Mouse (Mus musculus) kidney, embryonic 15.5 days (tissue): ENCODE measurements at regions not wholly inside any gene's neighbourhood (a gene's known extent, or its start where the extent isn't known, plus 50 kb on each side); places are given as distances from the start of the nearest gene placed in this dataset.
"Not testable (repeated sequence)": the region's sequence is repeated elsewhere in the genome, so short reads cannot be mapped to it uniquely, and the experiment has no call there.

Experiments used
- ATAC-seq: fragments of 200-750 bp; cut with Nextera tagmentation; replicated peaks from 2 replicates; pipeline ENCODE4 v1.8.0; 2017; ENCODE audit warnings: moderate TSS enrichment; ENCODE audit not compliant: low FRiP score
- H3K27ac ChIP-seq: fragments of 300-500 bp; sonication (generic); 2 replicates; pipeline ENCODE4 v1.5.1; 2015; ENCODE audit warnings: mild to moderate bottlenecking, inconsistent platforms
- H3K27me3 ChIP-seq: fragments of 300-500 bp; sonication (generic); 2 replicates; pipeline ENCODE4 v1.6.1; 2015; ENCODE audit warnings: inconsistent platforms
- H3K36me3 ChIP-seq: fragments of 300-500 bp; sonication (generic); 2 replicates; pipeline ENCODE4 v1.6.1; 2015; ENCODE audit warnings: inconsistent platforms
- H3K4me1 ChIP-seq: fragments of 300-500 bp; sonication (generic); 2 replicates; pipeline ENCODE4 v1.6.1; 2015; ENCODE audit warnings: inconsistent platforms
- H3K4me2 ChIP-seq: fragments of 300-500 bp; sonication (generic); 2 replicates; pipeline ENCODE4 v1.6.1; 2015; ENCODE audit warnings: moderate library complexity, mild to moderate bottlenecking, inconsistent platforms
- H3K4me3 ChIP-seq: fragments of 300-500 bp; sonication (generic); replicated peaks from 2 replicates; pipeline ENCODE4 v1.5.1; 2015; ENCODE audit warnings: mild to moderate bottlenecking, inconsistent platforms
- H3K9ac ChIP-seq: fragments of 300-500 bp; sonication (generic); 2 replicates; pipeline ENCODE4 v1.6.1; 2015; ENCODE audit warnings: mild to moderate bottlenecking, inconsistent platforms
- H3K9me3 ChIP-seq: fragments of 300-500 bp; sonication (generic); replicated peaks from 2 replicates; pipeline ENCODE4 v1.6.1; 2016; ENCODE audit warnings: inconsistent platforms
- WGBS: fragments of 180-500 bp; shearing (Covaris S2); methylation state at CpG from one replicate; pipeline ENCODE4 v1.1.7; 2015; ENCODE audit warnings: mixed read lengths; 5-methylcytosine and 5-hydroxymethylcytosine counted together

- H3K9me3 ChIP-seq, result no peaks in the 10 kb centered on the region
- 88% methylated on average over 22 of the region's 22 CpGs for WGBS
- no peak overlapping the region for H3K4me2 ChIP-seq
- no peak overlapping the region for H3K4me3 ChIP-seq
- H3K27ac ChIP-seq, result no peak overlapping the region
- no peaks in the 10 kb centered on the region for H3K4me1 ChIP-seq
- H3K9ac ChIP-seq, result no peak overlapping the region
- H3K36me3 ChIP-seq, result no peaks in the 10 kb centered on the region
- ATAC-seq, result no peak
- H3K27me3 ChIP-seq, result no peaks in the 10 kb centered on the region
Measured at GRCm38 (mm10) chr8:17948053-17948834, 1029.8 kb downstream of the Defb40 start.

DNA sequence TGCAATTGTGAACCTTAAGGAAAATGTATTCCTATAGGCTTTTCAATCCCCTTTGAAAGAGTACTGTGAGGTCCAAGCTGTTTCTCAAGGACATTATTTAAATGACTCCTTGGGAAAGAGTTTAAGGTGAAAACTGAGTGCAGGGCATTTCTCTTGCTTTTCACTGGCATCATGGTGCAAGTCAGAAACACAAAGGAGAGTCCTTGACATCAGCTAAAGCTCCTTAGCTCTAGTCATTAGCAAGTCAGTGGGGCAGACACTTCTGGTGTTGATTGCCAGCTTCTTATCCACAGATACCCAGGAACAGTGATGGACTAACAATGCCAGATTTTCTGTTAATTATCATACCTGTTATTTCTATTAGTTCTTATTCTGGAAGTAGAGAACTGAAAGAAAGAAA, 1043.4 kb downstream of the Defb40 start:
- Histone ChIP-seq H3K4me2 (no peak overlapping the region), H3K4me3 (no peak overlapping the region), H3K27me3 (no peaks in the 10 kb centered on the region), H3K9ac (no peak overlapping the region), H3K4me1 (no peaks in the 10 kb centered on the region), H3K27ac (no peak overlapping the region), H3K9me3 (no peaks in the 10 kb centered on the region), H3K36me3 (no peaks in the 10 kb centered on the region)
- ATAC-seq, result no peak

DNA sequence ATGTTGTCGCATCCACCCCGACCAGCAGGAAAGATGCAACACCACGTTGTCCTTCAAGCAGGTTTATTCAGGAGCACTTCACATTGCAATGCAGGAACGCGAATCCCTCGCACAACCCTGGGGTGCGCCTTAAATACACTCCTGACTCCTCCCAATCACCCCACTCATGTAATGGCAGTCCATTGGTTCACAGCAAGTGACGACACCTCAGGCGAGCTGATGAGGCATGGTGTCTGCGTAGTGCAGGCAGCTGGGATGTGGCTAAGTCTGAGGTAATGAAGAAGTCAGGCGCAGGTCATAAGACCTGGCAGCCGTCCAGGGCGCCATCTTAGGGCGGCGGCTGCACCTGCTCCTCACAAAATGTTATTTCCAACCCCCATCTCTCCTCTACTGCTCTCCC, 1068.7 kb downstream of the Defb40 start:
- H3K4me1 ChIP-seq, result no peaks in the 10 kb centered on the region
- 91% methylated on average over 15 of the region's 15 CpGs for WGBS
- no peak overlapping the region for H3K9ac ChIP-seq
- no peaks in the 10 kb centered on the region for H3K9me3 ChIP-seq
- H3K36me3 ChIP-seq, result no peaks in the 10 kb centered on the region
- H3K4me2 ChIP-seq, result no peak overlapping the region
- no peak overlapping the region for H3K4me3 ChIP-seq
- H3K27me3 ChIP-seq, result no peaks in the 10 kb centered on the region
- ATAC-seq, result no peak
- no peak overlapping the region for H3K27ac ChIP-seq

GRCm38 (mm10) chr8:17888598-17888997, 1089.5 kb downstream of the Defb40 start:
- H3K27me3 ChIP-seq, H3K27ac ChIP-seq, H3K9me3 ChIP-seq, ATAC-seq, H3K36me3 ChIP-seq, H3K4me2 ChIP-seq, H3K4me1 ChIP-seq, H3K9ac ChIP-seq, H3K4me3 ChIP-seq: not testable (repeated sequence)
- 58% methylated on average over 5 of the region's 5 CpGs for WGBS

- no peaks in the 10 kb centered on the region for H3K9me3 ChIP-seq
- H3K4me2 ChIP-seq, result no peak overlapping the region
- no peak overlapping the region for H3K4me3 ChIP-seq
- H3K27ac ChIP-seq, result no peak overlapping the region
- no peaks in the 10 kb centered on the region for H3K4me1 ChIP-seq
- H3K36me3 ChIP-seq, result no peaks in the 10 kb centered on the region
- WGBS, result 87% methylated on average over 2 of the region's 2 CpGs
- H3K9ac ChIP-seq, result no peak overlapping the region
- no peaks in the 10 kb centered on the region for H3K27me3 ChIP-seq
- ATAC-seq, result no peak
Measured at GRCm38 (mm10) chr8:17863388-17863787, 1114.7 kb downstream of the Defb40 start.
